Mouse (Mus musculus) frontal cortex, postnatal 10 days (tissue): ENCODE measurements around the gene S1pr5.
A peak's percentile ranks its signal among the peaks of the same experiment; 100 is the strongest.
"Not testable (repeated sequence)": the region's sequence is repeated elsewhere in the genome, so short reads cannot be mapped to it uniquely, and the experiment has no call there.

Experiments used
- DNase-seq, 2 experiments: peaks; one replicate each; pipeline ENCODE4 v3.0.0; 2022; ENCODE audit warnings: low spot score in 2 of 2, mixed read lengths in 1 of 2

The S1pr5 gene

GRCm38 (mm10) chr9:21248326-21248725 is at the start of gene S1pr5:
S1pr5 (minus strand) TSS chr9:21248443.
- no peak for DNase-seq

DNA sequence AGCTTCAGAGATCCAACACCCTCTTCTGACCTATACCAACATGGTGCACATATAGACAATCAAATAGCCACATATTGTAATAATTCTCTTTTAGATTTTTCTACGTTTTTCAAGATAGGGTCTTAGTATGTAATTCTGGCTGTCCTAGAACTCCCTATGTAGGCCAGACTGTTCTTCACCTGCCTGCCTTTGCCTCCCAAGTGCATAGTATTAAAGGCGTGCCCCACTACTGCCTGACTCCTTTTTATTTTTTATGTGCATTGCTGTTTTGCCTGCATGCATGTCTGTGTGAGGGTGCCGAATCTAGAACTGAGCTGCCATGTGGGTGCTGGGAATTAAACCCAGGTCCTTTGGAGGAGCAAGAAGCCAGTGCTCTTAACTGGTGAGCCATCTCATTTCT is 44.0 kb upstream of the S1pr5 start:
- DNase-seq, result no peak

DNA sequence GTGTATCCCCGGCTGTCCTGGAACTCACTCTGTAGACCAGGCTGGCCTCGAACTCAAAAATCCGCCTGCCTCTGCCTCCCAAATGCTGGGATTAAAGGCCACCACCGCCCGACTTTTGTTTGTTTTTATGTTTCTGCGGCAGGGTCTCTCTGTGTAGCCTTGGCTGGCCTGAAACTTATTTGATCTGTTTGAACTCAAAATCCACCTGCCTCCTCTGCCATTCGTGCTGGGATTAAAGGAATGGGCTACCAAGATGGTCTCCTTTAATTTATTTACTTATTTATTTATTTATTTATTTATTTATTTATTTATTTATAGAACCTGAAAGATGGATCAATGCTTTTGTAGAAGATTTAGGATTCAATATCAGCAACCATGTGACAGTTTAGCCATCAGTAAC is 43.6 kb upstream of the S1pr5 start:
- not testable (repeated sequence) for DNase-seq

DNA sequence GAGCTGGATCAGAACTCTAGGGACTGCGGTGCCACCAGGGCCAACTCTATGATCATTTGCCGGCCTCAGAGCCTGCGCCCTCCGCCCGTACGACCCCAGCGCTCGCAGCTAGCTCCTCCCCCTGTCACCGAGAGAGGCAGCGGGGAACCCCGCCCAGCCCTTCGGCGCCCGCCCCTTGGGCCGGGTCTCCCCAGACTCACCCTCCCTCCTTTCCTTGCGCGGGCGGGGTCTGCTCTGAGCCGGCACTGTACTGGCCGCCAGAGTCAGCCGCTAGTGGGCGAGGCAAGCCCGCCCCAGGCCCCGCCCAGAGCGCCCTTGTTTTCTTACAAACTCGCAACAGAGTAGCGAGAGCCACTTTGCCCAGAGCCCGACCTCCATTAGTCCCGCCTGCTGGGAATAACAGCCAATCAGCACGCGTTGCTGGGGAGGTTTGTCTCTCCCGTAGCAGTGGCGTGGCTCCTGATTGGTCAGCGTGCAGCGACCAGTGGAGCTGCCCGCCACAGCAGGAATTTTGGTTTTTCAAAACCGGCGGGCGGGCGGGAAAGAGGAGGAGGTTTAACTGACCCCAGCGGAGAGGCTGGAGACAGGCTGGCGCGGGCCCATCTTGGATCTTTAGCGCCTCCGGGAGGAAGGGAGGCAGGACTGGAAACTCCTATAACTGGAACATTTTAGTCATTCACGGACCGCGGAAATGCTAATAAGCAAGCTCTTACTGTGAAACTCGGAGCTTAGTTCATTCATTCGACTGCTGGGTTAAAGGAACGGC is 43.0 kb upstream of the S1pr5 start, which contains the start of gene Cdkn2d:
Gene Cdkn2d, minus strand, starts transcription at position 386 of the 766 bp plus-strand sequence.
- DNase-seq, result peak; percentile 99 to 100

GRCm38 (mm10) chr9:21290589-21290988 is 42.3 kb upstream of the S1pr5 start:
- DNase-seq, result peak in 1 of 2 experiments; percentile 63

GRCm38 (mm10) chr9:21289337-21289671 is 41.1 kb upstream of the S1pr5 start:
- DNase-seq, result no peak

DNA sequence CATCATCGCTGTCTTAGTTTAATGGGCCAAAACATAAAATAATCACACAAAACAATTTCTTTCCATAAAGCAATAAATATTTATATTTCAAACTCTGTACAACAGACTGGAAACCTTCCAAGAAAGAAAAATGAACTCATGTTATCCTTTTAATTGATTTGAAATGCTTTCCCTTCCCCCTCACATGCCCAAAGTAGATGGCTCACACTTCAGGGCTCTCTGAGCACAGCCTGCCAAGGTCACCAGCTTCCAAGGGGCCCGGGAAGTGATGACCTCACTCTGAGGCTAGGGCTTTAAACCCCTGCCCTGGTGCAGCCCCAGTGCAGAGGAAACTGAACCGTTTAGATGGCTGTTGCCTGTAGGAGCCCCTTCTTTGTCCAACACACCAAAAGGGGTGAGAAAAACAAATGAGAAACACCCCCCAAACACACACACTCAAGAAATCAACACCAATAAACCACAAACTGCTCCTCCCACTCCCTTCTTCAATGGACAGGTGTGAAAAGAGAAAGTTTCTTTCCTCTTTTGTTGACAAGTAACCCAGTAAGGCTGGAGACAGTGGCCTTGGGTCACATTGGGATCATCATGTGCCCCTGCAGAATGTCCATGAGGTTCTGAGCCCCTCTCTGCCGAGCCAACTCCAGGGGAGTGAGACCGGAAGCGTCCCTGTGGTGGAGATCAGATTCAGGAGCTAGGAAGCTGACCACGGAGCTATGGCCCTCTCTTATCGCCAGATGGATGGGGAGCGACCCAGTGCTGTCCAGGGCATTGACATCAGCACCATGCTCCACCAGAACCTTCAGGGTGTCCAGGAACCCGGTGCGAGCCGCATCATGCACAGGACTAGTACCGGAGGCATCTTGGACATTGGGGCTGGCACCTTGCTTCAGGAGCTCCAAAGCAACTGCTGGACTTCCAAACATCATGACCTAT is 40.4 kb upstream of the S1pr5 start:
- no peak for DNase-seq

- peak; percentile 96 for DNase-seq
These were observed 39.5 kb upstream of the S1pr5 start, which contains the start of gene Kri1 for GRCm38 (mm10) chr9:21287571-21288402. Kri1 (minus strand) TSS chr9:21287969.

- DNase-seq, result no peak
These were observed 38.5 kb upstream of the S1pr5 start for GRCm38 (mm10) chr9:21286753-21287152.

- no peak for DNase-seq
These were observed 35.8 kb upstream of the S1pr5 start for GRCm38 (mm10) chr9:21283994-21284393.

- DNase-seq, result no peak
These were observed 35.3 kb upstream of the S1pr5 start for GRCm38 (mm10) chr9:21283591-21283990.

DNA sequence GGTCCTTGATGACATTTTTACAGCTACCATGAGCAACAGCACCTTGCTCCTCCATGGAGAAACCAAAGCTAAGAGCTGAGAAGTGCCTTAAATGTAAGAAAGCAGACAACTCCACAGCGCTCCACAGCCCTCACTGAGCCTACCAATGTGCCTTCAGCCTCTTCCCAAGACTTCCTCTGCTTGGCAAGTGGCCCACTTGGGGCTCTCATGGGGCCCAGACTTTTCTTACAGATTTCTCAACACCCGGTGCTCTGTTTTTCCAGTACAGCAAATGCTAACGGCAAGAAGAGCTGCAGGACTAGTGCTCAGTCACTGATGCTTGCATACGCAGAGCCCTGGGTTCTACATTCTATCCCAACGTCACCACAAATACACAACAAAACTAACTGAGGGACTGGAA is 29.5 kb upstream of the S1pr5 start:
- no peak for DNase-seq

DNA sequence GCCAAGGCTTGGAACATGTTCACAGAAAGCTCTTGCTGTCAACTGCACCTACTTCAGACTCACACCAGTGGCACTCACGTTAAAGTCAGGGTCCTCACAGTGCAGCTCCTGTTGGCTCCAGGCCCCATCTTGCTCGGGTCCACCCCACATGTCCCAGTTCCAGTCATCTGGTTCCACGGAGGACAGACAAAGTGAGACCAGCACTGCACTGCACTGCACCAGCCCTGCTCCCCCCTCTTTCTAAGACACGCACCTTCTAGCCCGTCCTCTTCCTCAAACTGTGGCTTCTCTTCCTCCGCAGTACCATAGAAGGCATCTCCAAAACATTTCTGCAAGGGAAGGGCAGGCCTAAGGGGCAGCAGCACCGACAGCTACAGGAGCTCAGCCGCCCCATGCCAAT is 28.1 kb upstream of the S1pr5 start:
- DNase-seq, result no peak

GRCm38 (mm10) chr9:21275727-21276126 is 27.5 kb upstream of the S1pr5 start:
- DNase-seq, result no peak

GRCm38 (mm10) chr9:21275013-21275710 is 26.9 kb upstream of the S1pr5 start:
- DNase-seq, result no peak

GRCm38 (mm10) chr9:21274336-21274735 is 26.1 kb upstream of the S1pr5 start:
- no peak for DNase-seq

GRCm38 (mm10) chr9:21273520-21274228 is 25.4 kb upstream of the S1pr5 start:
- DNase-seq, result no peak

DNA sequence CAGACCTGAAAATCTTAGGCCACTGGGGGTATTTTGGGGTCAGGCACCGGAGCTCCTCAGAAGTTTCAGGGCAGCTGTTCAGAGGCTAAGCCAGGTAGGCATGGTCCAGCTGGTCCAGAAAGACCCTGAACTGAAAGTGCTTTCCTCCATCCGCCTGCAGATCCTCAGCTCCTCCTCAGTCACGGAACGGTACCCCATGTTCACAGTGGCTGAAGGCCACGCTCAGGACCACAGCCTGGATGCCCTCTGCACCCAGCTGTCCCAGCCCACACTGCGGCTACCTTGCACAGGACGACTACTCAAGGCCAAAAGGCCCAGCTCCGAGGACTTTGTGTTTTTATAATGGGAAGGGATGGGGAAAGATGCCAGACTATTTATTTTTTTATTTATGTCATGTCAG is 24.9 kb upstream of the S1pr5 start:
- DNase-seq, result no peak

DNA sequence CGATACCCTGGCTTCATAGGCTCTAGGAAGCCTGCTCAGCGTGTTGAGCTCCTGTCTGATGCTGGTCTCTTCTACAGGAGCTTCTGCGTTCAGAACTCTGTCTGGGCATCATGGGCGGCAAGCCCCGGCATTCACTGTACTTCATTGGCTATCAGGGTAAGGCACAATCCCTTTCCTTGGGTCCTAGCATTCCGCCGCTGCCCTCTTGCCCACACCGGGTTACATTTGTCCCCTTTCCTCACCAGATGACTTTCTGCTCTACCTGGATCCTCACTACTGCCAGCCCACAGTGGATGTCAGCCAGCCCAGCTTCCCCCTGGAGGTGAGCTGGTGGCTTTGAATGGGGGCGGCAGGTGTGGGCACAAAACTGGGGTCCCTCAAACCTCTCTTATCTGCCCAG is 24.1 kb upstream of the S1pr5 start:
- no peak for DNase-seq

- DNase-seq, result not testable (repeated sequence)
These were observed 21.3 kb upstream of the S1pr5 start for GRCm38 (mm10) chr9:21269590-21269989.

DNA sequence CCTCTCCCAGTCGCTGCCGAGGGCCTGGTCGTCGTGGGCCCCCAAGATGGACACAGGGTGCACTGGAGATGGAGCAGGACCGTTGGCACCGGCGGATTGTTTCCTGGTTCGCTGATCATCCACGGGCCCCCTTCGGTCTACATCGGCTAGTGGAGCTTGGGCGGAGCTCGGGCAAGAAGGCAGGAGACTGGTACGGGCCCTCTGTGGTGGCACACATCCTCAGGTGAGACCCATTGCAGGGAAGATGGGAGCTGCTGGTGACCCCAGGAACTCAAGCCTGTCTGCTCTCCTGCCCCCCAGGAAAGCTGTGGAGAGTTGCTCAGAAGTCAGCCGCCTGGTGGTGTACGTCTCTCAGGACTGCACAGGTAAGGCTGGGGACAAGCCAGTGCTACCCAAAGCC is 20.1 kb upstream of the S1pr5 start:
- DNase-seq, result no peak
